Mouse (Mus musculus): ENCODE data around the gene Susd1. TPM values are rescaled to one million over a fixed set of nuclear protein-coding genes. Genes with fewer than 3 reads are reported as not detected.

The Susd1 gene
- polyA plus RNA-seq, 1 experiment from 2014 or later: 1.2 TPM

- Histone ChIP-seq H3K9ac (no peak overlapping the region), H3K4me2 (replicated peaks) (no peak overlapping the region), H3K4me3 (replicated peaks; ENCODE audit: low read length) (no peak overlapping the region), H3K27ac (no peak overlapping the region), H3K27me3 (ENCODE audit: control insufficient read depth, insufficient read depth, low read length) (no peaks in the 10 kb centered on the region), H3K4me1 (replicated peaks; ENCODE audit: control insufficient read depth, insufficient read depth, low read length) (no peaks in the 10 kb centered on the region; the same call in 1 of the 2 replicates), H3K9me3 (ENCODE audit: control insufficient read depth, low read length) (no peaks in the 10 kb centered on the region), H3K36me3 (replicated peaks; ENCODE audit: control insufficient read depth, insufficient read depth) (no peaks in the 10 kb centered on the region)
- DNase-seq (ENCODE audit: low spot score) (no peak), ATAC-seq (ENCODE audit: low FRiP score) (no peak)
- WGBS: 87% methylated on average over 4 of the region's 4 CpGs
These were observed 59.8 kb downstream of the Susd1 start for GRCm38 (mm10) chr4:59378631-59379030.

DNA sequence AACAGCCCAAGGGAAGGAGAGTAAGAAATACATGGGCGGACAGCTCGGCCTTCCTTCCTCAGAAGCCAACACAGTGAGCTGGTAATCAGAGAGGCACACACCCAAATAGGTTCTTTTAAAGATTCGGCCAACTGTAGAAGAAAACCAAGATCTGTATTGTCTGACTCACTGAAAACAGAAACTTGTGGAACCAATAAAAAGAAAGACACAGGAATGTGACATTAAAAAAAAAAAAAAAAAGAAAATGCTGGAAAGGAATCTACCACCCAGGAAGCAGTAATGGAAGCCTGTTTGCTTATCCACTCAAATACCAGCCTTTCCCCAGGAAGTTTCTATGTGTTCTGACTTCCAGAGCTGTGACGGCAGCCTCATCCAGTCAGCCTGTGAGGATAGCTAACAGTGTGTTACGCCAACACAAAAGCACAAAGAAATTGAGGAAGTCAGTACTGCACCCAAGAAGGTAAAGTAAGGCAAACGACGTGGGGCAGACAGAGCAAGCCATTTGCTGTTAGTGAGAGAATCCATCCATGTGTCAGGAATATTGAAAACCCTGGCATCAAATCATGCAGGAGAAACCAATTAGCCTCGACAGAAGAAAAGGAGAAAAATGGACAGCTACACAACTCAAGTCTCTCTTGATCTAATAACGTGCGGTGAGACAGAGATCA, 64.0 kb downstream of the Susd1 start:
- Histone ChIP-seq H3K4me3 (replicated peaks; ENCODE audit: low read length) (no peak overlapping the region), H3K4me1 (replicated peaks; ENCODE audit: control insufficient read depth, insufficient read depth, low read length) (no peaks in the 10 kb centered on the region; the same call in 1 of the 2 replicates), H3K27ac (no peak overlapping the region), H3K36me3 (replicated peaks; ENCODE audit: control insufficient read depth, insufficient read depth) (no peaks in the 10 kb centered on the region), H3K9ac (no peak overlapping the region), H3K27me3 (ENCODE audit: control insufficient read depth, insufficient read depth, low read length) (no peaks in the 10 kb centered on the region), H3K4me2 (replicated peaks) (no peak overlapping the region), H3K9me3 (ENCODE audit: control insufficient read depth, low read length) (no peaks in the 10 kb centered on the region)
- WGBS: 59% methylated on average over 10 of the region's 10 CpGs
- no peak for ATAC-seq (ENCODE audit: low FRiP score)
- no peak for DNase-seq (ENCODE audit: low spot score)

- no peak overlapping the region for H3K27ac ChIP-seq
- no peaks in the 10 kb centered on the region for H3K9me3 ChIP-seq (ENCODE audit: control insufficient read depth, low read length)
- no peak for ATAC-seq (ENCODE audit: low FRiP score)
- H3K9ac ChIP-seq: no peak overlapping the region
- H3K27me3 ChIP-seq (ENCODE audit: control insufficient read depth, insufficient read depth, low read length): no peaks in the 10 kb centered on the region
- no peaks in the 10 kb centered on the region for H3K36me3 ChIP-seq (replicated peaks; ENCODE audit: control insufficient read depth, insufficient read depth)
- DNase-seq (ENCODE audit: low spot score): no peak
- WGBS: 63% methylated on average over 5 of the region's 5 CpGs
- no peak overlapping the region for H3K4me3 ChIP-seq (replicated peaks; ENCODE audit: low read length)
- H3K4me2 ChIP-seq (replicated peaks): no peak overlapping the region
- H3K4me1 ChIP-seq (replicated peaks; ENCODE audit: control insufficient read depth, insufficient read depth, low read length): no peaks in the 10 kb centered on the region; the same call in 1 of the 2 replicates
These were observed 65.8 kb downstream of the Susd1 start for GRCm38 (mm10) chr4:59372546-59373157.

- no peaks in the 10 kb centered on the region for H3K9me3 ChIP-seq (ENCODE audit: control insufficient read depth, low read length)
- no peaks in the 10 kb centered on the region for H3K36me3 ChIP-seq (replicated peaks; ENCODE audit: control insufficient read depth, insufficient read depth)
- H3K4me2 ChIP-seq (replicated peaks): no peak overlapping the region
- H3K27me3 ChIP-seq (ENCODE audit: control insufficient read depth, insufficient read depth, low read length): no peaks in the 10 kb centered on the region
- H3K27ac ChIP-seq: 0 out of 2 replicates have a peak overlapping the region, but pooled peaks have one; percentile 12
- no peak overlapping the region for H3K4me3 ChIP-seq (replicated peaks; ENCODE audit: low read length)
- DNase-seq (ENCODE audit: low spot score): no peak
- WGBS: 91% methylated on average over 5 of the region's 5 CpGs
- no peak for ATAC-seq (ENCODE audit: low FRiP score)
- no peak overlapping the region for H3K9ac ChIP-seq
- no peaks in the 10 kb centered on the region; the same call in 1 of the 2 replicates for H3K4me1 ChIP-seq (replicated peaks; ENCODE audit: control insufficient read depth, insufficient read depth, low read length)
These were observed 66.5 kb downstream of the Susd1 start for GRCm38 (mm10) chr4:59371910-59372309.

GRCm38 (mm10) chr4:59369941-59370340, 68.5 kb downstream of the Susd1 start:
- H3K4me1 ChIP-seq (replicated peaks; ENCODE audit: control insufficient read depth, insufficient read depth, low read length): no peaks in the 10 kb centered on the region; the same call in 1 of the 2 replicates
- H3K4me3 ChIP-seq (replicated peaks; ENCODE audit: low read length): no peak overlapping the region
- H3K4me2 ChIP-seq (replicated peaks): no peak overlapping the region
- DNase-seq (ENCODE audit: low spot score): no peak
- H3K27me3 ChIP-seq (ENCODE audit: control insufficient read depth, insufficient read depth, low read length): no peaks in the 10 kb centered on the region
- H3K27ac ChIP-seq: no peak overlapping the region
- H3K9me3 ChIP-seq (ENCODE audit: control insufficient read depth, low read length): no peaks in the 10 kb centered on the region
- WGBS: 92% methylated on average over 2 of the region's 2 CpGs
- ATAC-seq (ENCODE audit: low FRiP score): no peak
- no peaks in the 10 kb centered on the region for H3K36me3 ChIP-seq (replicated peaks; ENCODE audit: control insufficient read depth, insufficient read depth)
- no peak overlapping the region for H3K9ac ChIP-seq

DNA sequence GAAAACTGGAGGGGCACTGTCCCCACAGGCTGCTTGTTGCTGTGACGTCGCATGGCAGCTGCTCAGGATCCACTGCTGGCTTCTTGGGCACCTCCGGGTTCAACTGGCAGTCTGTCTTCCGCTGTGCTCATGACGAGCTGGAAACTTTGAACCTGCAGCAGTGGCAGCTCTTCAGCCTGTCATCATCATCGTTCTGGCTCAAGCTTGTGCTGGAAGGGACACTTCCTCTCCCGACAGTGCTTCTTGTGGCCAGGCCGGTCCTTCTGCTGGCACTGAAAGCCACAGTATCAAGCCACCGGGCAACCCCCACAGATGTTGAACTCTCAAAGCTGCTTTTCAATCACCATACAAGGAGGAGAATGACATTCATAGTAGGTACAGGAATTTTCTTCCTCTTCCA, 70.3 kb downstream of the Susd1 start:
- ATAC-seq (ENCODE audit: low FRiP score): no peak
- no peaks in the 10 kb centered on the region for H3K9me3 ChIP-seq (ENCODE audit: control insufficient read depth, low read length)
- H3K4me3 ChIP-seq (replicated peaks; ENCODE audit: low read length): no peak overlapping the region
- 86% methylated on average over 9 of the region's 9 CpGs for WGBS
- DNase-seq (ENCODE audit: low spot score): no peak
- 0 out of 2 replicates have a peak, but pooled peaks cover 5% of the 10 kb centered on the region for H3K4me1 ChIP-seq (replicated peaks; ENCODE audit: control insufficient read depth, insufficient read depth, low read length)
- H3K36me3 ChIP-seq (replicated peaks; ENCODE audit: control insufficient read depth, insufficient read depth): no peaks in the 10 kb centered on the region
- no peak overlapping the region for H3K4me2 ChIP-seq (replicated peaks)
- no peak overlapping the region for H3K27ac ChIP-seq
- no peak overlapping the region for H3K9ac ChIP-seq
- no peaks in the 10 kb centered on the region for H3K27me3 ChIP-seq (ENCODE audit: control insufficient read depth, insufficient read depth, low read length)

DNA sequence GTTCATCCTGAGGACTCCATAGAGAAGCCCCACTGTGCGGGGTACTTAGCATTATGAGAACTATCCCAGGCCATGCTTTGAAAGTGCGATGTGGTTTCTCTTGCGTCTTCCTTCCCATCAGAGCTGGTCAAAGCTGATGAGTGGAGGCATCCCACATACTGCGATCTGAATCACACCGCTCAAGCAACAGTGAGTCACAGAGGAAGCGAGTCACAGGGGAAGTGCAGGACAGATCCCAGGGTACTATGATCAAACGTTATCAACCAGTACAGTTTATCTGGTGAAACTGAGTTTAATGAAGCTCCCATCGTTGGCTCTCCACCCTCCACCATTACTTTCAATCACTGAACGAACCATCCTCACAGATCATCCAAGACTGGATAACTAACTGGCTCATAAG, 72.2 kb downstream of the Susd1 start:
- 0 out of 2 replicates have a peak, but pooled peaks cover 5% of the 10 kb centered on the region for H3K4me1 ChIP-seq (replicated peaks; ENCODE audit: control insufficient read depth, insufficient read depth, low read length)
- H3K9ac ChIP-seq: no peak overlapping the region
- H3K4me2 ChIP-seq (replicated peaks): no peak overlapping the region
- no peaks in the 10 kb centered on the region for H3K9me3 ChIP-seq (ENCODE audit: control insufficient read depth, low read length)
- no peaks in the 10 kb centered on the region for H3K36me3 ChIP-seq (replicated peaks; ENCODE audit: control insufficient read depth, insufficient read depth)
- WGBS: 92% methylated on average over 9 of the region's 9 CpGs
- no peak overlapping the region for H3K27ac ChIP-seq
- no peak overlapping the region for H3K4me3 ChIP-seq (replicated peaks; ENCODE audit: low read length)
- no peak for DNase-seq (ENCODE audit: low spot score)
- no peak for ATAC-seq (ENCODE audit: low FRiP score)
- H3K27me3 ChIP-seq (ENCODE audit: control insufficient read depth, insufficient read depth, low read length): no peaks in the 10 kb centered on the region

DNA sequence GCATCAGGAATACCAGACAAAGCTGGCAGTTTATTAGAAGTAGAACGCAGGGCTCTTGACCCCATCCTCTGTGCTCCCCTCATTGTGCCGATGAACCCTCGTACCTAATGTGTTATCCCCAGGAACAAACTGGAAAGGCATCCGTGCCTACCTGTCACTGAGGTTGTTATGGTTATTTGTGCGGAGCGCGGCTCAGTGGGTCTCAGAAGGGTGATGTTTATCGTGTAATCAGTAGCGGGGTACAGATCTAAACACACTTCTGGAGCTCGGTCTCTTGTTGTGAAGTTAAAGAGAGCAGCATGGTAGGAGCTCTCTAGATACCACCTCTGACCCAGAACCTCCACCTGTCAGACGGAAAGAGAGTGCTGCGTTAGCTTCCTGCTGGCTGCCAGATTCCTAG, 72.9 kb downstream of the Susd1 start:
- no peaks in the 10 kb centered on the region for H3K36me3 ChIP-seq (replicated peaks; ENCODE audit: control insufficient read depth, insufficient read depth)
- H3K27ac ChIP-seq: no peak overlapping the region
- DNase-seq (ENCODE audit: low spot score) (no peak), ATAC-seq (ENCODE audit: low FRiP score) (no peak)
- no peak overlapping the region for H3K9ac ChIP-seq
- H3K9me3 ChIP-seq (ENCODE audit: control insufficient read depth, low read length): no peaks in the 10 kb centered on the region
- H3K4me3 ChIP-seq (replicated peaks; ENCODE audit: low read length): no peak overlapping the region
- no peaks in the 10 kb centered on the region for H3K27me3 ChIP-seq (ENCODE audit: control insufficient read depth, insufficient read depth, low read length)
- H3K4me2 ChIP-seq (replicated peaks): no peak overlapping the region
- H3K4me1 ChIP-seq (replicated peaks; ENCODE audit: control insufficient read depth, insufficient read depth, low read length): 0 out of 2 replicates have a peak, but pooled peaks cover 5% of the 10 kb centered on the region
- 91% methylated on average over 12 of the region's 12 CpGs for WGBS

- H3K4me2 ChIP-seq (replicated peaks): no peak overlapping the region
- H3K36me3 ChIP-seq (replicated peaks; ENCODE audit: control insufficient read depth, insufficient read depth): no peaks in the 10 kb centered on the region
- DNase-seq (ENCODE audit: low spot score) (no peak), ATAC-seq (ENCODE audit: low FRiP score) (no peak)
- H3K4me3 ChIP-seq (replicated peaks; ENCODE audit: low read length): no peak overlapping the region
- no peaks in the 10 kb centered on the region for H3K27me3 ChIP-seq (ENCODE audit: control insufficient read depth, insufficient read depth, low read length)
- H3K9me3 ChIP-seq (ENCODE audit: control insufficient read depth, low read length): no peaks in the 10 kb centered on the region
- no peak overlapping the region for H3K9ac ChIP-seq
- H3K27ac ChIP-seq: no peak overlapping the region
- 0 out of 2 replicates have a peak, but pooled peaks cover 5% of the 10 kb centered on the region for H3K4me1 ChIP-seq (replicated peaks; ENCODE audit: control insufficient read depth, insufficient read depth, low read length)
- WGBS: 65% methylated on average over 10 of the region's 10 CpGs
These were observed 73.9 kb downstream of the Susd1 start for GRCm38 (mm10) chr4:59364229-59365173.

All from hindbrain, embryonic 14.5 days (tissue).